Mouse (Mus musculus): Measurements from ENCODE around the gene Tmem9b.

- TF ChIP-seq CTCF (IDR thresholded peaks at IDR 0.05; ENCODE audit: borderline replicate concordance, control insufficient read depth, extremely low read depth, insufficient read depth, low read length, poor library complexity) (no peak), POLR2A (IDR thresholded peaks at IDR 0.05; ENCODE audit: control insufficient read depth, extremely low read depth, insufficient read depth, low read length, poor library complexity) (no peak)
These were observed 30.1 kb downstream of the Tmem9b start for GRCm38 (mm10) chr7:109722618-109723017.

Data from thymus, adult 2 months (tissue).